Mouse (Mus musculus) intestine, embryonic 16.5 days (tissue): ENCODE data around the gene Ankrd13a. TPM values are rescaled to one million over a fixed set of nuclear protein-coding genes. Genes with fewer than 3 reads are reported as not detected.
A peak's percentile ranks its signal among the peaks of the same experiment; 100 is the strongest.

ENCODE experiments used
- ATAC-seq: fragments of 200-750 bp; cut with Nextera tagmentation; 2 replicates; pipeline ENCODE4 v1.8.0; 2017; ENCODE audit warnings: moderate TSS enrichment, moderate library complexity
- H3K27ac ChIP-seq: fragments of 300-500 bp; sonication (generic); 2 replicates; pipeline ENCODE4 v1.5.1; 2014; ENCODE audit warnings: mild to moderate bottlenecking, low read length
- H3K27me3 ChIP-seq: fragments of 300-500 bp; sonication (generic); replicated peaks from 2 replicates; pipeline ENCODE4 v1.6.1; 2014; ENCODE audit warnings: low read length, control low read depth, mixed read lengths; ENCODE audit not compliant: control insufficient read depth, insufficient read depth
- H3K36me3 ChIP-seq: fragments of 300-500 bp; sonication (generic); 2 replicates; pipeline ENCODE4 v1.6.1; 2014; ENCODE audit warnings: low read length, control low read depth; ENCODE audit not compliant: control insufficient read depth, insufficient read depth
- H3K4me1 ChIP-seq: fragments of 300-500 bp; sonication (generic); 2 replicates; pipeline ENCODE4 v1.6.1; 2014; ENCODE audit warnings: low read length, control low read depth, mixed read lengths; ENCODE audit not compliant: control insufficient read depth, insufficient read depth
- H3K4me2 ChIP-seq: fragments of 300-500 bp; sonication (generic); 2 replicates; pipeline ENCODE4 v1.6.1; 2014; ENCODE audit warnings: low read depth, low read length, control low read depth
- H3K4me3 ChIP-seq: fragments of 300-500 bp; sonication (generic); 2 replicates; pipeline ENCODE4 v1.5.1; 2014; ENCODE audit warnings: mild to moderate bottlenecking, low read length
- H3K9ac ChIP-seq: fragments of 300-500 bp; sonication (generic); 2 replicates; pipeline ENCODE4 v1.6.1; 2014; ENCODE audit warnings: low read depth, low read length
- H3K9me3 ChIP-seq: fragments of 300-500 bp; sonication (generic); 2 replicates; pipeline ENCODE4 v1.6.1; 2016; ENCODE audit warnings: low read length, control low read depth; ENCODE audit not compliant: control insufficient read depth
- WGBS: fragments of 180-500 bp; shearing (Covaris S2); extraction: QIAGEN DNeasy Blood & Tissue Kit; methylation state at CpG from one replicate; pipeline ENCODE4 v1.1.7; 2014; 5-methylcytosine and 5-hydroxymethylcytosine counted together
- polyA plus RNA-seq: library from polyadenylated mRNA; unstranded; fragments of >200 nt; fragmentation: Nextera tagmentation; extraction: Ambion mirVana; gene quantifications from 2 replicates; pipeline ENCODE4 v1.2.1, GENCODE M21; 2015

Gene Ankrd13a
- 12.7 and 16.7 TPM in 2 replicates for polyA plus RNA-seq

DNA sequence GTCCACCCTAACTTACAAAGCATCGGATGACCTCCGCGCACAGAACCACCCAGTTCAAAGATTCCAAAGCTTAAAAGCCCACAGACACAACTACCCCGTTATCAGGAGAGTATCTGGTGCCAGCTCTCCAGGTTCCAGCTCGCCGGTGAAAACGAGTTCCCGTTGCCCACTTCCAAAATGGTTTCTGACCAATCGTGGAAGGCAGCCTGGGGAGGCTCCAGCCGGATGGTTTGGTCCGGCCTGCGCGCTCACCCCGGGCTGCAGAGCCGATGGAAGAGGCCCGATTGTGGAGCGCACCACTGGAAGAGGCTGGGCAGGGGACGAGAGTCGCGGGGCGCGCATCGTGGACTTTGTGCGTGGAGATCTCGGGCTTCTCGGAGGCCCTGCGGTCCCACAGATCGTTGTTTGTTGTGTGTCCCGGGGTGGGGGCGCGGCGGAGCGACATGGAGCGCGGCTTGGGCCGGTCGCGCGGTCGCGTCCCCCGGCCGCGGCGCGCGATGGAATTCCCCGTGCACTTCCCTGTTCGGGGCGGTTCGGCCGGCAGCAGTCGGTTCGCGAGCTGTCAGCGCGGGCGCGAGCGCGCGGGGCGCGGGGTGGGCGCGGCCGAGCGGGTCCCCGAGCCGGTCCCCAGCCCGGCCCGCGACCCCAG, at the start of gene Ankrd13a:
Gene Ankrd13a (plus strand): TSS at position 275 of the 649 bp plus-strand sequence.
- peak within 1 kb of the TSS; percentile 91 for H3K4me2 ChIP-seq
- peaks cover 25% of the 10 kb centered on the region; the same call in 1 of the 2 replicates for H3K4me1 ChIP-seq
- peak; percentile 87 for ATAC-seq
- H3K36me3 ChIP-seq: no peaks in the 10 kb centered on the region
- under 1% methylated on average over 52 of the region's 73 CpGs for WGBS
- H3K27ac ChIP-seq: peak within 1 kb of the TSS; percentile 91
- no peaks in the 10 kb centered on the region for H3K27me3 ChIP-seq
- peak within 1 kb of the TSS; percentile 96 for H3K4me3 ChIP-seq
- peak within 1 kb of the TSS; percentile 95 for H3K9ac ChIP-seq
- H3K9me3 ChIP-seq: no peaks in the 10 kb centered on the region

DNA sequence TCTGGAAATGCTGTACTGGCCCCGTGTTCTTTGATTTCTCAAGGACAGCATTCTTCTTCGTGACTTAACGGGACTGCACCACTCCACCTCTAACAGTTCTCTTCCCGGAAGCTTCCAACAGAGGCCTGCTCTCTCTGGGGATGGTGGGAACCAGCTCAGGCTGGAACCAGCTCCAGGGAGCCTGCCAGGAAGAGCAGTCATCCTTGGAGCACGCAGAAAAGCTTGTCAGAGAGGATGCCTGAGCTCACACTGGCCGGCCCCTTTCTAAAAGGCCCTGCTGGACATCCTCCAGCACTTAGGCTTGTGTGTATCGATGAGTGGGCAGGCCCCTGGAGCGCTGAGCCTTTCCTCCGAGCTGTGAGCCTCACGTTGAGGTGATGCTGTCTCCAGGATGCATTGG, 46.3 kb upstream of the Ankrd13a start:
- H3K4me2 ChIP-seq: no peak overlapping the region
- H3K9ac ChIP-seq: no peak overlapping the region
- WGBS: 85% methylated on average over 10 of the region's 10 CpGs
- no peaks in the 10 kb centered on the region for H3K4me1 ChIP-seq
- H3K36me3 ChIP-seq: peaks cover 19% of the 10 kb centered on the region
- peaks cover 4% of the 10 kb centered on the region; the same call in 1 of the 2 replicates for H3K9me3 ChIP-seq
- H3K27me3 ChIP-seq: no peaks in the 10 kb centered on the region
- H3K4me3 ChIP-seq: no peak overlapping the region
- no peak for ATAC-seq
- H3K27ac ChIP-seq: no peak overlapping the region

DNA sequence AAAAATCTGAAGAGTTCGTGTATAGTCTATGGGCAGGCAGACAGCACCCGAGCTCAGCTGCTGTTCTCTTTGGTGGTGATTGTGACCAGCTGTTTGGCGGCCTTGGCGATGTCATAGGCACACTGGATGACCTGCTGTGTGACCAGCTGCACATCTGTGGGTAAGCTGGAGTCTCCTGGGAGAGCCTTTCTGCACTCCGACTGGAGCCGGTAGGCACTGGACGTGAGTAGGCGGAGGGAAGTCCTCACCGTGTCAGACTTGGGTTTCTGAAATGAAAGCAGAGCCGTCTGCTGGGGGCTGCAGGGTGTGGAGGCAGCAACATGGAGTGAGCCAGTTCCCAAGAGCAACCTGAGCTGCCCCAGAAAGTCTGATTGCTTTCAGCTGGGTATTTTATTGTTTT, 44.3 kb upstream of the Ankrd13a start:
- Histone ChIP-seq H3K36me3 (peaks cover 24% of the 10 kb centered on the region), H3K4me3 (no peak overlapping the region), H3K4me2 (no peak overlapping the region), H3K27ac (no peak overlapping the region), H3K27me3 (no peaks in the 10 kb centered on the region), H3K9me3 (no peaks in the 10 kb centered on the region), H3K9ac (no peak overlapping the region), H3K4me1 (no peaks in the 10 kb centered on the region)
- no peak for ATAC-seq
- 80% methylated on average over 10 of the region's 10 CpGs for WGBS

DNA sequence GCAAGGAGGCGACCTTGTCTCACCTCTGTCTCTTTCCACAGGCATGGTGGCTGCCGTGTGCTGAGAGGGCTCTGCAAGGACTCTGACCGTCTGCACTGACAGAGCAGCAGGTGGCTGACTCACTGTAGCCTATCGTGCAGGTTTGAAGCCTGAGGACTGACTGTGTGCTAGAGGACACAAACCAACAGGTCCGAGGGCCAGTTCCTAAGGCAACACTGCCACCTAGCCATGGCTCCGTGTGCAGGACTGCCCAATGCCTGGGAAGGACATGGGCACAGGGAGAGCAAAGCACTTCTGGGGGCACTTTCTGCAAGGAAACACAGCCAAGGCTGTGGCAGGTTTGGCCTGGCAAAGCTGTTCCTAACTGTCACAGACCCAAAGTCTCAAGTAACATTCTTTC, 43.0 kb upstream of the Ankrd13a start:
- Histone ChIP-seq H3K27me3 (no peaks in the 10 kb centered on the region), H3K27ac (no peak overlapping the region), H3K4me2 (no peak overlapping the region), H3K9ac (no peak overlapping the region), H3K36me3 (peaks cover 27% of the 10 kb centered on the region), H3K4me1 (no peaks in the 10 kb centered on the region), H3K4me3 (no peak overlapping the region), H3K9me3 (no peaks in the 10 kb centered on the region)
- WGBS: 68% methylated on average over 6 of the region's 6 CpGs
- no peak for ATAC-seq

DNA sequence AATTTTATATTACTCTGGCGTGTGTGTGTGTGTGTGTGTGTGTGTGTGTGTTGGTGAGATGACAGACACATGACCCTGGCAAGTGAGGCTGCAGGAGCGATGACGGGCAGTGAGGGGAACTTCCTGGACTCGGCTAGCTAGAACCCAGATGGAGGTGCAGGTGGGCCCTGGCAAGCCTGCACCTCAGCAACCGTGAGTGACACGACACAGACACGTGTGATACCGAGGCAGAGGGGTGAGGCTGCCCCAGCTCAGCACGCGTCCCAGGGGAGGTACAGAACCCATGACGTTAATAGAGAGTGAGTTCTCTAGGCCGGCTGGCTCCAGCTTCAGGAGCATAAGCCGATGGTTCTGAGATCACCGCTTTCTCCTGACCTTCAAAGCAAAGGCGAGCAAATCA, 42.5 kb upstream of the Ankrd13a start:
- WGBS: 92% methylated on average over 15 of the region's 15 CpGs
- Histone ChIP-seq H3K4me2 (no peak overlapping the region), H3K4me3 (no peak overlapping the region), H3K9me3 (no peaks in the 10 kb centered on the region), H3K27me3 (no peaks in the 10 kb centered on the region), H3K36me3 (peaks cover 28% of the 10 kb centered on the region), H3K4me1 (no peaks in the 10 kb centered on the region), H3K27ac (no peak overlapping the region), H3K9ac (no peak overlapping the region)
- no peak for ATAC-seq

DNA sequence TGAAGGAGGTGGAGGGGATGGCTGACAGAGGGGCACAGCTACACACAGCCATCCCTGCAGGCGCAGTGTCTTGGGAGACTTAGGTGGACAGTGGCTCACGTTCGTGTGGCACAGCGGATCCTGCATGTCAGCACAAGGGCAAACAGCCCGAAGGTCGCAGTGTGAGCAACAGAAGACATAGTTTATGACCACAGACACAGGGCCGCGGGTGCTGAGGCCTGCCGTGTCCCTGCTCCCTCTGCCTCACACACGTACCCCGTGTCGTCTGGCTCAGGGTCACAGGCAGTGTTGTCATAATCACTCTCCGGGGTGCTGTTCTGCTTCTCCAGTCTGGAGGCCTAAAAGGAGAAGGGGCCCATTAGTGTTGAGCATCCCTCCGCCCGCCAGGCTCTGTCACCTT, 40.9 kb upstream of the Ankrd13a start:
- no peak overlapping the region for H3K27ac ChIP-seq
- 90% methylated on average over 15 of the region's 15 CpGs for WGBS
- H3K9me3 ChIP-seq: no peaks in the 10 kb centered on the region
- H3K9ac ChIP-seq: no peak overlapping the region
- no peaks in the 10 kb centered on the region for H3K27me3 ChIP-seq
- ATAC-seq: no peak
- no peaks in the 10 kb centered on the region for H3K4me1 ChIP-seq
- no peak overlapping the region for H3K4me3 ChIP-seq
- H3K36me3 ChIP-seq: peaks cover 29% of the 10 kb centered on the region
- no peak overlapping the region for H3K4me2 ChIP-seq

DNA sequence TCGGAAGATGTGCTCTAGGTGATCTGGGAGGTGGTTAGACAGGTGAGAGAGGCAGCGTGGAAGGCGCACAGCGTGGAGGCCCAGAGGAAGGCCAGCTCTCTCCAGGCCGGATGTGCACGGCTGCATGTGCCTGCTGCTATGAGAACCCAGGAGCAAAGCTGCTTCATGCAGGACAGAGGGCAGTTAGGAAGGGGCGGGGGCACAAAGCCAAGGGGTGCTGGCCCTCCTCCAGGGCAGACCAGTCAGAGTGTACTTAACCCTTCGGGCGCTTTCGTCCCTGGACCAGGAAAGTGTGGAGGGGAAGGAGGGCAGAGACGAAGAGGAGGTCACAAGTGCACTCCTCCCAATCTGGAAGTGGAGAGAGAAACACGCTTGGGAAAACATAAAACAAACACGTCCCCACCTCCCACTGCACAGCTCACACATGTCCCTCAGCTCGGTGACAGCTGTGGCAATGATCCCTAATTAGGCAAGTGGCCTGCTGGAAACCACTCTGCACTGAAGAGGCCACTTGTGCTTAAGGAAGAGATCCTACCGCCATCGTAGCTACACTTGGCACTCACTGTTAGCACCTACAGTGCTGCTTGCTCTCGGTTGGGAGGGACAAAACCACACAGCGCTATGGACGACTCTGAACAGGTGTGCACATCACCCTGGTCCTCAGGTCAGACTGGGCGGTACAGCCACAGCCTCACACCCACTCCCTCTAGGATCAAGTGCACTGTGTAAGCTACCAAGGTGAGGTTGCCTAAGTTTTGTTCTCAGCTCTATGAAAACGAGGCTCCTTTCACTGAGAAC, 37.2 kb upstream of the Ankrd13a start:
- no peaks in the 10 kb centered on the region for H3K9me3 ChIP-seq
- WGBS: 87% methylated on average over 21 of the region's 21 CpGs
- peaks cover 25% of the 10 kb centered on the region for H3K36me3 ChIP-seq
- H3K27ac ChIP-seq: no peak overlapping the region
- no peaks in the 10 kb centered on the region for H3K27me3 ChIP-seq
- H3K4me3 ChIP-seq: no peak overlapping the region
- no peaks in the 10 kb centered on the region for H3K4me1 ChIP-seq
- ATAC-seq: no peak
- no peak overlapping the region for H3K4me2 ChIP-seq
- no peak overlapping the region for H3K9ac ChIP-seq

DNA sequence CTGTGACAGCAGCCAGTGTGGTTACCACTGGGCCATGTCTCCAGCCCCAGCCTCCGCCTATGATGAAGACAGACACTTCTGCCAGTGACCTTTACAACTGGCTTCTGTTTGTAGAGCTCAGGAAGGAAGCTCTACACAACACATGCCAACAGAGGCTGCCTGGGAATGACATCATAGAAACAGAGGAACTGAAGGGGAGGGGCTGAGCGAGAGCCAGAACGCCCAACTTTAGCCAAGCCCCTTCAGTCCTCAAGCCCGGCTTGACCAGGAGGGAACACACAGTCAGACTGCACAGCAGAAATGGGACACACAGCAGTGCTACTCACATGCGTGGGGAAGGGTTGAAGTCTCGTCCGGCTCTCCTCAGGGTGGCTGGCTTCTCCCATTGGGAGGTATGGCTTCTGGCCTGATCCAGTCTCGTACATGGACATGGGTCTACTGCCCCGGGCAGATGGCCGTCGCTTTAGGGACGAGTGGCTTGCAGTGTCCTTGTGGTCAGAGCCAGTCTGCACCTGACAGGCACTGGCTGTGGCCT, 35.7 kb upstream of the Ankrd13a start:
- no peak overlapping the region for H3K27ac ChIP-seq
- no peak for ATAC-seq
- H3K36me3 ChIP-seq: peaks cover 29% of the 10 kb centered on the region
- WGBS: 75% methylated on average over 12 of the region's 12 CpGs
- H3K4me2 ChIP-seq: no peak overlapping the region
- no peaks in the 10 kb centered on the region for H3K9me3 ChIP-seq
- no peaks in the 10 kb centered on the region for H3K4me1 ChIP-seq
- no peaks in the 10 kb centered on the region for H3K27me3 ChIP-seq
- H3K4me3 ChIP-seq: no peak overlapping the region
- H3K9ac ChIP-seq: no peak overlapping the region

DNA sequence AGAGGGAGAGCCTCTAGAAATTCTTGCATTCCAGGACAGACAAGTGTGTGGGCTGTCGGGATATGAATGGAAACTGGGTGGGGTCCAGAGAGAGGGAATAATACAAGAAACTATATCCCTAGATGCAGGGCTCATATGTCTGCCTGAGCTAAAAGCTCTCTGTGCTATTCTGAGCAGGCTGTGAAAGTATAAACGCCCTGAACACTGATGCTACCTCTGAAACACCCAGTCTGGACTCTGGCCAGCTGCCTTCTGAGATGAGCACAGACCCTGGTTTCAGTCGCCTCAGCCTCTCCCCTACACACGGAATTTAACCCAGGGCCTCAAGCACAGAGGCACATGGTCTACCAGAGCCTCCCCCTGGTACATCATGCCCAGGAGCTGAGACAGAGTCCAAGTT, 33.9 kb upstream of the Ankrd13a start:
- H3K36me3 ChIP-seq: peaks cover 39% of the 10 kb centered on the region
- H3K9me3 ChIP-seq: no peaks in the 10 kb centered on the region
- 59% methylated on average over 4 of the region's 4 CpGs for WGBS
- H3K9ac ChIP-seq: no peak overlapping the region
- H3K4me2 ChIP-seq: no peak overlapping the region
- H3K27me3 ChIP-seq: no peaks in the 10 kb centered on the region
- H3K4me3 ChIP-seq: no peak overlapping the region
- no peak overlapping the region for H3K27ac ChIP-seq
- no peaks in the 10 kb centered on the region for H3K4me1 ChIP-seq
- ATAC-seq: no peak
